Mouse (Mus musculus) heart, postnatal 14 days (tissue): ENCODE measurements around the gene Psmb5. TPM values are rescaled to one million over a fixed set of nuclear protein-coding genes. Genes with fewer than 3 reads are reported as not detected.

Source experiments
- DNase-seq, 2 experiments: peaks; one replicate each; pipeline ENCODE4 v3.0.0; 2021 to 2022
- intact Hi-C: fragments of 180-260 bp; cut with DNase I; formaldehyde crosslinking; loops from one replicate; pipeline ENCODE4 v1.15.1; 2025
- total RNA-seq, 2 experiments: library from RNA; stranded (reverse); gene quantifications; 2 replicates each; pipeline ENCODE4 v1.2.3; 2021

The Psmb5 gene
- total RNA-seq, 2 experiments from 2014 or later = 186 to 196 TPM

DNA sequence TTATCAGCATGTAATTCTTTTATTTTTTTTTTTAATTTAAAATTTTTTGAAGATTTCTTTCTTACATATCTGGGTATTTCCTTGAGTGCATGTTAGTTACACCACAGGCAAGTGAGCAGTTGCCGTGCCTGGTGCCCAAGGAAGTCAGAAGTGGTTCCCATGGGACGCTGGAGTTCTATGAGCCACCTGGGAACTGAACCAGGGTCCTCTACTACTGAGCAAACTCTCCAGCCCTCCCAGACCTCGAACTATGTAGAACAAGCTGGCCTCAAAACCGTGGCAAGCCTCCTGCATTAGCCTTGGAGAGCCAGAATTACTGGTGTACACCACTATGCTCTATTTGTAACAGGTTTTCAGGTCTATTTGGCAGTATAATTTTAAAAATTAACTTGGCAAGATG, 15.2 kb downstream of the Psmb5 start:
- peak in 1 of 2 experiments; percentile 25 for DNase-seq
- intact Hi-C loops = no loop called here

DNA sequence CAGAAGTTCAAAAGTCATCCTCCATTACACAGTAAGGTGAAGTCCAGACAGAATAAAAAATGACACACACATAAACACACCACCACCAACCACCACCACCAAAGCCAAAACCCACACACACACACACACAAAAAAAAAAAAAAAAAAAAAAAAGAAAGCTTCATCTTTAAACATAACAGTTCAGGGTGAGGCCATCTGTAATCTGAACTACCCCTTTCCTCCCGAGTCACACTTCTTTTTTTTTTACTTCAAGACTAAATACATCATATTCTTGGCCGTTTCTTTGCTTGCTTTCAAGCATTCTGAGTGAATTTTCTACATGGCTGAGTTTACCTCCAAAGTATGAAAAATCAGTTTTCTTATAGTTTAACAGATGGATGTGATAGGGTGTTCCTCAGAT, 16.2 kb downstream of the Psmb5 start:
- DNase-seq = no peak
- intact Hi-C loops = no loop called here

DNA sequence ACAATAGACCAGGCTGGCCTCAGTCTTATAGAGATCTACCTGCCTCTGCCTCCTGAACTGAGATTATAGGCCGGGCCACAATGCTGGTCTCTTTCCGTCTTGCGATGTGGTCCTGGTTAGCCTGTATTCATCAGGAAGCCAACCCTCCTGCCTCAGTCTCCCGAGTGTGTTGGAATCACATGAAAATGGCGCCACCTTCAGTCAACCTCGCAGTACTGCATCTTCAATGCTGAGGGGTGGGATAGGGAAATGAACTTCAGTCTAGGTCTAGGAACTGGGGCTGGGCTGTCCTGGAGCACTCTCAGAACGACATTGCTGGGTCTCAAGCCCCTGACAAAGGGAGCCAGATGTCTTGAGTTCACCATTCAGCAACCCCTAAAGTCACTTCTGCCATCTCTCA, 20.7 kb downstream of the Psmb5 start:
- no peak for DNase-seq
- intact Hi-C loops = no loop called here

DNA sequence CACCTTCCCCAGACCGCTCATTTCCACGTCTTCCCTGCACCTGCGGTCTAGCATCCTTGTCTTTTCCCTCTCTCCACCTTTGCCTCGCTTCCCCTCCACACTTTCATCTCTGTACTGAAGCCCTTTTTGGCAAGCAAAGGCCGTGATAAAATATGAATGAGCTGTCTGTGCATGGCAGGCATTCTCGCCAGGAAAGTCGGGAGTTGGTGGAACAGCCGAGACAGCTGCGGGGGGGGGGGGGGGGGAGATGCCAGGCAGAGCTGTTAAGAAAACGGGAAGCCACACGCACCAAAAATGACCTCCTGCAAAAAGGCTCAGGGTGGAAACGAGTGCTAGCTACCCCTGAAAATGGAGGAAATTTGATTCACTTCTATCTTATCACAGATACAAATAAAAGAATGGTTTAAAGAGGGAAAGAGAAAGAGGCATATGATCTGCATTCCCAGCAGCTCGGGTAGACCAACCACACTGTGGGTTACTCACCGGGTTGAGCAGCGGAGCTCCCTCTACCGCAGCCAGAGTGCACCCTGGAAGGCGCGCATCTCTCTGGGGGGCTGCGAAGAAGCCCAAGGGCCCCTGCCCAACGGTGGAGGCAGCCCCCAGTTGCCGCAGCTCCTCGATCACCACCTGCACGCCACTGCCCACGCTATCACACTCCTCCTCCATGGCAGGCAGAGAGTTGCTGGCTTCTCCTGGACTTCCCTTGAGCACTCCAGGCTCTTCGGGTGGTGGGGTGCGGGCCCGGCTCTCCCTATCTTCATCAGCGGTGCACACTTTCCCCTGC, 23.0 kb downstream of the Psmb5 start:
- intact Hi-C loops = no loop called here
- DNase-seq = no peak

DNA sequence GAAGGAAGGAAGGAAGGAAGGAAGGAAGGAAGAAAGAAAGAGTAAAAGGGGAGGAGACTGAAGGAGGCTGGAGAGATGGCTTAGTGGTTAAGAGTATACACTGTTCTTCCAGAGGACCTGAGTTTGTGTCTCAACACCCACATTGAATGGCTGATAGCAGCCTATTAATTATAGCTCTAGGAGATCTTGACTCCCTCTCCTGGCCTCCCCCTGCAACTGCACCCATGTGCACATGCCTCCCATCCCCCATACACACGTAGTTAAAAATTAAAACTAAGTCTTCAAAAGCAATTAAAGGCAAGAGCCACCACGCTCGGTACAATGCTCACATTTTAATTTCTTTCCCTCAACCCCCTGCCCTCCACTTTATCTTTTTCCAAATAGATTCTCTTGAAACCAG, 23.8 kb downstream of the Psmb5 start:
- no peak for DNase-seq
- intact Hi-C loops = no loop called here

DNA sequence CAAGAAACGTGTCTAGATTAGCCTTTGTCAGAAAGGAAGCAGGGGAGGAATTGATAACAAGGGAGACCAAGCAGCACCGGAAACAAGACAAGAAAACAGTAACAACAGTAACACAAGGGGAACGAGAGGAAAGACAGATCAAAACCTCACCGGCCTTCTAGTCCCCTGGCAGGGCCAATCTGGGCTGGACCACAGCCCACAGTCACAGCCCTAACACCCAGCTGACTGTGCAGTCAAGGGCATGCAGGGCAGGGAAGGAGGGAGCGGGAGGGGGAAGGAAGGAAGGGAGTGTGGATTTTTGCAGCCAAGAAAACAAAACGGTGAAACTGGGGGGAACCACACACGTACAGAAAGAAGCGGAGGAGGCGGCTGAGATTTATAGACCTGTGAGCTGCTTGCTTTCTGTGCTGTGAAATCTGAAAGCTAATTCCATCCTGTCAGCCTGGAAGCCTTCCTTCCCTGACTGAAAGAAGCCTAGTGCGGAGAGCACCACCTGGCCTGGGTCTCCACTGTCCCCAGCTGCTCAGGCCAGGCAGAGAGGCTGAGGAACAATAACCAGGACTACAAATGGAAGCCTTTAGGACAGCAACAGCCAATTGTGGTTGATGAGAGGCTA, 25.4 kb downstream of the Psmb5 start:
- DNase-seq = peak; percentile 60 to 71
- intact Hi-C loops = no loop called here

DNA sequence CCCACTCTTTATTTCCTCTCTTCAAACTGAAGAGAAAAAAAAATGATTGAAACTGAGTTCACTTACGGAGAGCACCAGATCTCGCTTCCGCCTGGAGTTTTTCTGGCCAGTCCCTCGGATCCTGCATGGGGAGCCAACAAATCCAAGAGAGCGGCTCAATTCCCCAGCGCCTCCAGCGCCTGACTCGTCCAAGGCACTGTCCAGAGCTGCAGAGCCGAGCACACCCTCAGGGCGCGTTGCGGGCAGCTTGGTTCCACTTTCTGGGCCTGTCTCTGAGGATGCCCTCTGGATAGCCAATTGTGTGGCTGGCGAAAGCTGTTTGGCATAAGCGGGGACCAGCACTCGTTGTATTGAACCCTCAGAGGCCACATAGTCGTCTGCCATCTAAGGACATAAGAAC, 26.8 kb downstream of the Psmb5 start:
- no peak for DNase-seq
- intact Hi-C loops = no loop called here

DNA sequence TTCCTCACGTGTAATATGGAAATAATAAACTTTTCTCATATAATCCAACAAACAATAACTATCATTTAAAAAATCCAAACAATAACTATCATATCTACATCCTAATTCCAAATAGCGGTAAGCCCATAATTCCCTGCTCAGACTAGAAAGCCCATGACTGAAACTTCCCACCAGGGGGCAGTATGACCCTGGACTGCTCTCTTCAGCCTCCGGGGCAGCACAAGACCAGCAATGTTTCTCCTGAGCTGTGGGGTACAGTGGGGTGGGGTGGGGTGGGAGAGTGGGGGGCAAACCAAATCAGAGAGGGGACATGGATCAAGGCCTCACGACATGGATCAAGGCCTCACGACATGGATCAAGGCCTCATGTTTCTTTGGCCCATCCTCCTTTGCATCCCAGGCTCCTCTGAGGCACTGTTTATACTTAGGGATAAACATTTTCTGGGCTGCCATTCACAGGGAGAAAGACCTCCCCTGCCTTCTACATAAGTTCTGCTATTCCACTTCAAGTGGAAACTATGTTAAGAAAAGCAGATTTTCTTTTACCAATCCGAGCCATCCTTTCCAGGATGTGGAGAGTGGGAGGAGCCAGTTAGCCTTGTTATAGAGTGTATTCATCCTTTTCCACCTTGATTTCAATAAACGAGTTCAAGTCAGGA, 34.0 kb downstream of the Psmb5 start:
- peak; percentile 71 to 84 for DNase-seq
- intact Hi-C loops = loop anchor here (5.0 kb wide), 1 partner anchor 58 kb away; the partner anchor contains the start of genes Cdh24 and Gm17606

DNA sequence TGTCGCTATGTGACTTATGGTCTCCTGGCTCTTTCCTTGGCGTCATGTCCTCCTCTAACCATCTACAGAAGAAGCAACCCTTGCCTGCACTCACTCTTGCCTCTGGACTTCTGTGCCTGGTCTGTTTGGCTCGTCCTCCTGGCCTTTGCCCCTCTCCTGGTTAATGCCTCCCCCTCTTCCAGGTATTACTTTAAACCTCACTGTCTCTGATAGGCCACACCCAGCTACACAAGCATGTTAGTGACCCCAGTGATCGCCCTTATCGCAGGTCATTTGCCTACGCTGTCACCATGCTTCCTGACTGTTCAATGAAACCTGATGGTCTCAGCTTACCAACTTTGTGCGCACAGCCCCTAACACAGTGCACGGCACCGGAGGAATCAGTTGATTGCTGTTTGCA, 35.3 kb downstream of the Psmb5 start:
- DNase-seq = no peak
- intact Hi-C loops = loop anchor here (5.0 kb wide), 1 partner anchor 60 kb away; the partner anchor contains the start of genes Cdh24 and Gm17606

DNA sequence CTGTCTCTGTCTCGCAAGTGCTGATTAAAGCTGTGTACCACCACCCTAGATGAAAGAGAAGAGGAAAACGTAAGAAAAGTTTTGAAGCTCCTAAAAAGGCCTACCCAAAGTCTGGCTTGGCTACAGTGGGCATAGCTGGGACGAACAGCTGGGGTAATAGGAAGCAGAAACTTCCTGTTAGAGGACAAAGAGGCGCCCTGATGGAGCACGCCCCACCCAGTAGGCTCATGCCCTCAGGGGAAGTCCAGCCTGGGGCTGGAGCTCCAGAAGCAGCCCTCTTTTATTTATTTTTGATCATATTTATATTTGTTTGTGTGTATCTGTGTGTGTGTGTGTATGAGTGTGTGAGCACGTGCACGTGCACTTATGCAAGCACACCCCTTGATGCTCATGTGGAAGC, 38.2 kb downstream of the Psmb5 start:
- DNase-seq = no peak
- intact Hi-C loops = loop anchor here (5.0 kb wide), 3 partner anchors 52 to 352 kb away; partner anchors contain the start of genes Cdh24 and Gm17606

DNA sequence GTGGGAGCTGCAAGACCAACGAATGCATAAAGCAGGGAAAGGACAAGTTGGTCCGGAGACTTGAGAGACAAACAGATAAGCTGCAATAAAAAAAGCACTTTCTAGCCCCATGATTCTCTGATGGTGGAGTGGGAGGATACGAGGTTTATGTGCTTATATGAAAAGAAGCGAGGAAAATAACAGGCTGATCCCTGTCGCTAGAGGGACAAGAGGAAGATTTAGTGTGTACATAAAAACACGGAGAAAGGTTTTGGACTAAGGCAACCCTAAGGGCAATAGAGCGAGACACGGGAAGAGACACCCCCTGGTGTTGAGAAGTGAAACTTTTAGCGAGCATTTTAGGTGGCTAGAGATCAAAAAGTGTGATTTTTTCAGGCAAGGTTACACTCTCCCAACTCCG, 39.8 kb downstream of the Psmb5 start:
- intact Hi-C loops = loop anchor here (5.0 kb wide), 2 partner anchors 51 to 351 kb away; no protein-coding TSS in a partner anchor
- peak in 1 of 2 experiments; percentile 52 for DNase-seq

DNA sequence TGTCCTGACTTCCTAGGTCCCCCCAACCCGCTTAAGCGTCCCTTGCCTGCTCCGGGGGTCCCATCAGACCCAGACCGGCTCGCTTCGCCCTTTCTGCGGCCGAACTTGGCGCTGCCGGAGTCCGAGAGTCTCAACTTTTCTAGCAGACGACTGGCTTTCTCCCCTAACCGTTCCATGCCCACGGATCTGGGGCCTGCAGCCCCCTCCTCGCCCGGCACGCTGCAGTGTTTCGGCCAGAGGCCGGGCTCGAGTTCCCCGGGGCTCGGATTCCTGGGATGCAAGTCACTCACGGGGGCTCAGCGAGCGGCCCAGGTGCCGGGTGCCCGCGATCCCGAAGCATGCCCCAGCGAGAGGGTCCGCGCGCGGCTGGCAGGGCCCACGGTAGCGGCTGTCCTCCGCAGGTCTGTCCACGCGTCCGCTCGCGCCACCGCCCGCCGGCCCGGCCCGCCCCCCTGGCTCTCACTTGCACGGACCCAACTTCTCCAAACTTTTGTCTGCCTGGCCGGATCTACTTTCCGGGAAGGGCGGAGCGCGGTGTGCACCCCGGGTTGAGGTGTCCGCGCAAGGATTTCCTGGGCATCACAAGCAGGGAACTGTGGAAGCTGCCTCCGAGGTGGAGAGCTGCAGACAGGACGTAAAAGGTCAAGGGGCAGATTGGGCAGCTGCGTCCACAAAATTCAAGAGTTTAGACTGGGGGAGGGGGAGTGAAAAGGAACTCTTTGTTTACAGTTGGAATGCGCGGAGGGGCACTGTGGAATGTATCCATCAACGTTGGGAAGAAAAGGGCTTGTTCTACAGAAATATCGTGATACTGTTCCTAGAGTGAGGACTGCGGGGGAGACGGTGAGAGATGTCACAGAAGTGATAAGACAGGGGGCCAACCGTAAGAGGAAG, 40.5 kb downstream of the Psmb5 start, which contains the start of gene Ajuba:
TSS of gene Ajuba (minus strand) at position 470 of the 894 bp plus-strand sequence.
- peak; percentile 89 to 90 for DNase-seq
- intact Hi-C loops = loop anchor here (5.0 kb wide), 2 partner anchors 50 to 350 kb away; no protein-coding TSS in a partner anchor

DNA sequence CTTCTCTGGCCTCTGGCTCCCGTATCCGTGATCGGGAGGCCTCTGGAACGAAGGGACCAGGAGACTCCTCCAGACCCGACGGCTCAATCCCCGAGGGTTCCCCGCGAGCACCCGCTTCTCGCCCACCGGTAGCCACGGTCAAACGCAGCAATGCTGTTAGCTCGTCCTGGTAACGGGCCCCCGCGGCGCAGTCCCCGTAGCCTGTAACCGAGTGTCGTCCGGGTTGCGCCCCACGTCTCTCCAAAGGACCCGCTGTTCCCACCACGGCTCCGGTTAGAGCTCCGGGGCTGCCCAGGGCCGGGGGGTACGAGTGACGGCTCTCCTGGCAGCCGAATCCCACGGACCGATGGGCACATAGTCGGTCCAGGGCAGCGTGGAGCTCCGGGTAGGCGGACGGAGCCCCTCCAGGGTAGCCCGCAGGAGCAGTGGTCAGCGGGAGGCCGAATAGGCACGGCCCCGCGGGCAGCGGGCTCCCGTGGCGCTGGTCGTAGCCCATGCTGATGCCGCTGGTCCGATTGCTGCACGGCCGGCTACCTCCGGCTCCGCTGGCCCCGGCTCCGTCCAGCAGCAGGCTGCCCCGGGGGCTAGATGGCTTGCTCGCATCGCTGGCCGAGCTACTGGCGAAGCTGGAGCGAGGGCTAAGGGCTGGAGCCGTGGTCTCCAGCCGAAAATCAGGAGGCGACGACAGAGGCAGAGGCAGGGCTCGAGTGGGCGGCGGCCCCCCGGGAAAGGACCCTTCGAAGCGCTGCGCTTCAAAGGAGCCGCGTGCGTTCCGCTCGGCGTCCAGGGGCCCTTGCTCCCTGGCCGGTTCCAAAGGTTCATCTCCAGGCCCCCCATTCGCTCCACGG, 41.4 kb downstream of the Psmb5 start:
- intact Hi-C loops = loop anchor here (5.0 kb wide), 2 partner anchors 49 to 349 kb away; no protein-coding TSS in a partner anchor
- peak; percentile 53 to 54 for DNase-seq

DNA sequence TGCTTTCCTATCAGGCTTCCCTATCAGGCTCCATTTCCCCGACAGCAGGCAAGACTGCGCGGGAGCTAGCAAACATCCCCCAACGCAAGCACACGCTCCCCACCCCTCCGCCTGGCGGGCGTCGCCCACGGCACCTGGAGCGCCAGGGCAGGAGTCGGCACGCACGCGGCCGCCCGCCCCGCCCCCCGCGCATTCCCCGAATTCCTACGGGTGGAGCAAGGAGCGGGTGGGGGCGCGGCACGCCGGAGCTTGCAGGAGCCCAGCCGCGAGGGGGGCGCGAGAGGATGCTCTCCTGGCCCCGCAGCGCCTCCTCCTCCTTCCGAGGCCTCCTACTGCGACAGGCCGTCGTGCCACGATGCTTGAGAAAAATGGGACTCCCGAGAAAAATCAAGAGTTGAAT, 42.2 kb downstream of the Psmb5 start:
- intact Hi-C loops = loop anchor here (5.0 kb wide), 2 partner anchors 48 to 348 kb away; no protein-coding TSS in a partner anchor
- DNase-seq = peak; percentile 74 to 78

DNA sequence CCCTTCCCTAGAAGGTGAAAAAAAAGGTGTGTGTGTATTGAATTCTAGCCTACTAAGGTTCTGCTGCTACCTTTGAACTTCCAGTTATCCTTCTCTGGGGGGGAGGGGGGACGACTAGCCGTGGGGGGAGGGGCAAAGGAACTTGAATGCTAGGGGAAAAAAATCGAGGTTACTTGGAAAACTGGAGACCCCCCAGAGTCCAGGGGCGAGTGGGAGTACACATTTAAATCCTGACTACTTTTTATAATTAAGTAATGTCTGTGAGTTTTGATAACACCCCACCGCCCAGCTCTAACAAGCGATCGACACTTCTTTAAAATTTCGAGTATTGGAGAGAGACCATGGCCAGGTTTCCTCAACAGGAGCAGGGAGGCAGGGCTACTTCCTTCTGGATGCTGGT, 42.8 kb downstream of the Psmb5 start:
- intact Hi-C loops = loop anchor here (5.0 kb wide), 2 partner anchors 48 to 348 kb away; no protein-coding TSS in a partner anchor
- no peak for DNase-seq

DNA sequence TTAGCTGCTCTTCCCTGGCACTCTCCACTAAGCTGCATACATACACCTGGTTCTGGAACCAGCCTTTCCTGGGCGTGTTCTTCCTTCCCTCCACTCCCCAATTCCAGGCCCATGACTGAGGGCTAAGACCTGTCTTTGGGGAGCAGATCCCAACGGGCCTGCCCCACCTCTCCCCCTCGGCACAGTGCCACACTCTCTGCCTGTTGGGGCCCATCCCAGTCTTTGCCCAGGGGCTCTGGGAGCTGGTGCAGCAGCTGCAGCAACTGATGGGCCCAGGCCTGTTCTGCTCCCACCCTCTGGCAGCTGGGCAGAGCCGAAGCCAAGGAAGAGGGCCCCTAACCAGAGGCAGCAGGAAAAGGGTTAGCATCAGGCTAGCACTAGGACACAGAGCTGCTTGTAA, 43.6 kb downstream of the Psmb5 start:
- no peak for DNase-seq
- intact Hi-C loops = no loop called here

DNA sequence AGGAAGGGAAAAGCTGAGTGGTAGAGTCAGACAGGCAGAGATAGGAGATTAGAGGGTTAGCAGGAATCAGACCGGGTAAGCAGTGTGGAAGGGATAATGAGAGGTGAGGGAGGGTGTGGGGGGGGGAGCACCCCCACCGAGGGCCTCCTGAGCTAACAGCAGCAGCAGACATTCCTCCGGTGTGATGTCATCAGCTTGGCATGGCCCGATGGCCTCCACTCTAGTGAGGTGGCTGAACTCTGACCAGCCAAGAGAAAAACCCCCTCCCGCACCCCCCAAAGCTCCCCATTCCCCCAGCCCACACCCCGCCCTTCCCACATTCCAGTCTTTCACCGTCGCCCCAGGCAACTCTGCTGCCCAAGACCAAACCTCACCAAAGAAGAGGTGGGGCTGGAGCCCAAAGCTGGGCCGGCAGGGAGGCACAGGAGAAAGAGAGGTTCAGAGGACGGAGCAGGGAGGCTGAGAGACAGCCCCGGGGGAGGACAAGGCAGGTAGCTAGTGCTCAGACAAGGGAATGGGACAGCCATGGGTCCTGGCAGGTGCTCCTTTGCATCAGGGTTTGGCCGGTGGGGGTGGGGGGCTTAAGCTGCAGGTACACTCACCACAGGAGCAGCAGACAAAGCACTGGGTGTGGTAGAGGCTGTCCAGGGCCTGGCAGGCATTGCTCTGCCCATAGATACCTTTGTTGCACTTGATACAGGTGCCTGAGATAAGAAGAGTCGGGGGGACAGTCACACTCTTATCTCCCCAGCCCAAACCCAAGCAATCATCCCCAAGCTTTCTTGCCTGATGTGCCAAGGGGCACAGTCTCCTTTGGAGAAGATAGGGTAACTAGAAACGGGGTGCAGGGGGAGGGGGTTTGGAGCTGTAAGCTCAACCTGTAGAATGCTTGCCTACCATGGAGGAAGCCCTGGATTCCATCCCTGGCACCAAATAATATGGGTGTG, 44.8 kb downstream of the Psmb5 start:
- peak in 1 of 2 experiments; percentile 58 for DNase-seq
- intact Hi-C loops = no loop called here

DNA sequence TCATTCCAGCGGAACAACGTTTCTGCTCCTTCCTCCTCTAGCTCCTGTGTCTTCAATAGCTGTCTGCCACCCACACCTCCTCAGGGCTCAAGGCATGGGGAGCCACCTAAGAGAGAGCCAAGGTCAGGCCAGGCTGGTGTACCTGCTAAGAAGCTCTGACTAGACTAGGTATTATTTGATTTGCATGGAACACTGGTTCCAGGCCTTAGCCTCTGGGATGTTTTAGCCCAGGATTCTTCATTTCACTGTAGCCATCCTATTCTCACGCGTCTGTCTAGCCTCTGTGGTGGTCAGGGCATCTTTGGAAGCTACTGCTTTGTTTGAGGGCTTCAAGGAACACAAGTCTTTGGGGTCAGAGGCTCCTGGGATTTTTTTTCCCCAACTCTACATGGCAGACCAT, 45.7 kb downstream of the Psmb5 start:
- intact Hi-C loops = no loop called here
- DNase-seq = no peak
